Mouse (Mus musculus): ENCODE results near the gene Abca8a. TPM values are rescaled to one million over a fixed set of nuclear protein-coding genes. Genes with fewer than 3 reads are reported as not detected.

Abca8a gene
- total RNA-seq (2021): 10 to 100 TPM; 32.6 to 34.8 TPM
- long read RNA-seq, experiment 1, partial matches to known transcripts: 2 of 3 reads
- long read RNA-seq, experiment 1, other reads (novel, unspliced or antisense): 1 of 3 reads
- long read RNA-seq, experiment 2, full-length matches to known transcripts: 2 of 12 reads
- long read RNA-seq, experiment 2, partial matches to known transcripts: 10 of 12 reads
- long read RNA-seq, experiment 2, other reads (novel, unspliced or antisense): 0 of 12 reads

DNA sequence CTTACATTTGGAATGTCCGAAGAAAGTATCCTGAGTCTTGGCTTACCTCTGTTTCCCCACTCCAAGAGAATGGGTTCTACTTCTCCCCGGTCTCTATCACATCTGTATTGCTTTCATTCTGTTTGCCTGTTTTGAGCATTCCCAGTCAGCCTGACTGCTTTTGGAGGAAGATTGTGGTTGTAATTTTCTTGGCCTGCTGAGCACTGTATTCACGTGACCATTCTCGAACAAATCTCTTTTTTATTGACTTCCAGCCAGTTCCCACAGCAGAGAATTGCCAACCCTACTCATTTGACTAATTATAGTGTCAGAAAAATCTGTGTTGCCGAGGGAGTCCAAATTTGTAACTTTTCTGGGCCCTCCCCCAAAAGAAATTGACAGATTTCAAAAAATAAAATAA, at the start of gene Abca8a:
TSS of gene Abca8a (minus strand) at position 121 of the 400 bp plus-strand sequence.
- DNase-seq (ENCODE audit: low spot score in 2 of 2): no peak

DNA sequence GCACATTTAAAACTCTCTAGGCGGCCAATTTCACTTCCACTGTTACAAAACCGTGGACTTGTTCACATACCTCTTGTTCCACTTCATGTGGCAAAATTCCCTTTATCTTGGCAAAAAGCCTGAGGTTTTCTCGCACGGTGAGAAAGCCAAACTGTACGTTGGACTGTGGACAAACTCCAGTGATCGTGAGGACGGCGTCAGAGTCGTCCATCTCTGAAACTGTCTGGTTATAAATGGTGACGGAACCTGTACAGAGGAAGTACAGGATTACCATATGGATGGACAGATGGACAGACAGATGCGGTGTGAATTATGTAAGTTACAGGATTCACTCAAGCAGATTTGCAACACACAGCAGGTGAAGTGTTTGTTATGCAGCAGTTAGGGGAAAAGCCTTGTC, 49.6 kb upstream of the Abca8a start:
- DNase-seq (ENCODE audit: low spot score in 2 of 2): no peak

DNA sequence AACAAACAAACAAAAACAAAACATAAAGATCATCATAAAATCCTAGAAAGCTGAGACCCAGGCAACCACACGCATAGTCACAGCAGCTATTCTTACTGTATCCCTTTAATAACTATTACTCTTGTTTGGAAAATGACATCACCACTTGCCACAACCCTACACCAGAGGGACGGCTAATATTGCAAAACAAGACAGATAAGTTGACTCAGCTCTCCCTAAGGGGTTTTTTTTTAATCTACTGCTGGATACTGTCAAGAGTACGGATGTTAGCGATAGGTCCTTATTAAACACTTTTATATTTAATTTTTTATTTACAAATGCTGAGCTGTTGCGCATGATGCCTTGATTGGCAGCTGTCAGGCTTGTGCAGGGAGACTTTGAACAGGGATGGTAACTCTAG, 35.0 kb upstream of the Abca8a start:
- no peak for DNase-seq (ENCODE audit: low spot score in 2 of 2)

DNA sequence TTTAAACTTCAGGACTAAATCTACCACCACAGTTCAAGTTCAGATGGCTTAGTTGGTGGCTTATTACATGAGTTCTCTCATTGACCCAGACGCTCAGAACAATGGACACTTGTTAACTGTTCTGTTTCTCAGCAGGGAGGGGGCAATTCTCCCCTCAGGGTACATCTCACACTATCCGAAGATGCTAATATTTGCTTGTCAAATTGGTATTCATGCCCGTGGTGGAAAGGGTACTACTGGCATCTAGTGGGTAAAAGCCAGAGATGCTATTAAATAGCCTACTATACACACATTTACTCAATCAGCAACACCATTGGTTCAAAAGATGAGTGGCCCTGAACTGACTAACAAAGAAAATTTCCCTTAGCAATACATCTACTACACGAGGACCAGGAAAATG, 15.4 kb upstream of the Abca8a start:
- no peak for DNase-seq (ENCODE audit: low spot score in 2 of 2)

DNA sequence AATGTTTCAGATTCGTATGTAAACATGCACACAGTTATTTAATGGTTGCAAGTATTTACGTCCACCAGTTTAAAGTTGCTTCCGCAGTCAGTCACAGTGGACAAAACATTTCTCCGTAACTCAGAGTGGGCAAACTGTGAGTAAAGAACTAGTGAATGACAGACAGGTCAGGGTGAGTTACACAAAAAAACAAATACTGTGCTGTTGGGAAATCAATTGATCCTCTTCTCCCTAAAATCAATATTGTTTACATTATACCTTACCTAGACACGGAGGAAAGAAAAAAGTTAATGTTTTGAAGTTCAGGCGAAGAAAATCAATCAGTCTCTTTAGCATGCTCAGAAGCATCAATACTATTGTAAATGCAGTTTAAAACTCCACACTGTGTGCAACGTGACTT, 5.7 kb upstream of the Abca8a start:
- DNase-seq (ENCODE audit: low spot score in 2 of 2): no peak

DNA sequence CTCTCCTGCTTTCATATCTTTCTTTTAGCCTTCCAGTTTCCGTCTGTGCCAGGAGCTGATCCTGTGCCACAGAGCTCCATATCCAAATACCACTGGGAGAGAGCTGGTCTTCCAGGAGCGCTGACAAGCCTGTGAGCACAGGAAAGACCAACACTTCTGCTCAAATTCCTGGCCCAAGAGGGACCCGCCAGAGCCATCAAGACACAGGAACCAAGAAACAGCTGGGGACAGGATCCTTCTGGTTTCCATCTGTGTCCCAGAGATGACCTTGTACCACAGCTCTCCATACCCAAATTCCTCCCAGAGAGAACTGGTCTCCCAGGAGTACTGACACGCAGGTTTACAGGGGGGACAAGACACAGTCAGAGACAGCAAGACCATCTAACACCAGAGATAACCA, 3.1 kb upstream of the Abca8a start:
- no peak for DNase-seq (ENCODE audit: low spot score in 2 of 2)

DNA sequence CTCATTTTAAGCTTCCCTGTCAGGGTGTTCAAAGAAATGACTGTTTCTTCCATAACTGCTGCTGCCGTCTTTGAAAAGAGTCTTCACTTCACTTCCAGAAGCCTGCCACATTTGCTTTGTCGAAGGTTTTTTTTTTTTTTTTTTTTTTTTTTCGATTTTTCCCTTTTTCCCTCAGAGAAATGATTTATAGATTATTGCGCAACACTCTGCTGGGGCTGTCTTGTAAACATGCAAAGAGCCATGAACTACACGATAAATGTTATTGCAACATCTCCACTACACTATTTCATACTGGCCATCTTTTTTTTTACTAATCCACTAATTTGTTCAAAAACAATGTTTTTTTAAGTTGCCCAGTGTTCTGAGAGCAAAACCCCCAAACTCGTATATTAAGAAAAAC, 1.7 kb upstream of the Abca8a start:
- no peak for DNase-seq (ENCODE audit: low spot score in 2 of 2)

DNA sequence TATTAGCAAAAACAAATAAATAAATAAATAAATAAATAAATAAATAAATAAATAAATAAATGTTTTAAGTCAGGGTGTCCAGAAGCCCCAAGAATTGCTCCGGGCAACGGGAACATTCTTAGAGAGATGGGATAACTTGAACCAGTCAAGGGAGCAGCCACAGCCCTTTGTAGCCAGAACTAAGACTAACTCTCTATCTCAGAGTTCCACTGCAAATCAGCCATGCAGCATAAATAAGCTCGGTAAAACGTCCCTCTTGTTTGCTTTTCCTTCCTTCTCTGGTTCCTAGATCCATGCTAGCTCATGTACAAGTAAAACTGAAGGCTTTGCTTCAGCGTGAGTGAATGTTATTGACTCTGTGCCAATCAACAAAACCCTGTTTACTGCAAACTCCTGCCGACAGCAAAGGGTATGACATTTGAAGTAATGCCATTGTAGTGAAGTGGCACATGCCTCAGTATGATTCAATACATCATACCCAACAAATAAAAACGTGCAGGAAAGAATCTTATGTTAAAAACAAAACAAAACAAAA, 865 bp downstream of the Abca8a start:
- DNase-seq (ENCODE audit: low spot score in 2 of 2): no peak

DNA sequence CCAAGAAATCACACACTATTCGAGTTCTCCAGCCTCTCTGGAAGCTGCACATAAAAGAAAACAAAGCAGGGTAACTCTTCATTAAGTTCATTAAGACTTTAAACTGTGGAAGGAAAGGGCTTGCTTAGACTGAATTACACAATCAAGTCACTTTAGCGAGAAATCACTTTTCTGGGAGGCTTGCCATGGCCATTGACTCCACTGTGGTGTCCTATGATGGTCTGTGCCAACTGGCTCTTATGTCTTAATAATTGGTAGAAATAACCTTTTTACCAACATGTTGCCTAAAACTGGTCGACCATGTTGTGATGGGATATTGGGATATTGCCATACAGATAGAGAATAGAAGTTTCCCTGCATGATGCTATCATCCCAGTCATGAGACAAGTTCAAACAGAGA, 1.5 kb downstream of the Abca8a start:
- DNase-seq (ENCODE audit: low spot score in 2 of 2): no peak

DNA sequence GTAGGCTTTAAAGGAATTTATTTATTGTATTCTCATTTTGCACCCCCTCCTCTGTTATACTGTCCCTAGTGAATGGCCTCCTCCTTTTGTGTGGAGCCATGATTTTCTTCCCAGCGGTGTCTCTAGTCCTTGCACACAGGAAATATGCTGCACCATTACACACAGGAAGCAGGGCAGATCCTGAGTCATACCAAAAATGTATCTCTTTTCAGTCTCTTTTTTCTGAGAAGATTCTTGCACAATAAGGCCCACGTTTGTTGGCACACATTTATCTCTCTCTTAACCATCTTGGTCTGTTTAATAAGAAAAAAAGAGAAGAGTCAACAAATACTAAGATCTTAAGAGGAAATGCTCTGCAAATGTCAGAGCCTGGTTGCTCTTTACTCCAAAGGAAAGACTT, 4.5 kb downstream of the Abca8a start:
- no peak for DNase-seq (ENCODE audit: low spot score in 2 of 2)

DNA sequence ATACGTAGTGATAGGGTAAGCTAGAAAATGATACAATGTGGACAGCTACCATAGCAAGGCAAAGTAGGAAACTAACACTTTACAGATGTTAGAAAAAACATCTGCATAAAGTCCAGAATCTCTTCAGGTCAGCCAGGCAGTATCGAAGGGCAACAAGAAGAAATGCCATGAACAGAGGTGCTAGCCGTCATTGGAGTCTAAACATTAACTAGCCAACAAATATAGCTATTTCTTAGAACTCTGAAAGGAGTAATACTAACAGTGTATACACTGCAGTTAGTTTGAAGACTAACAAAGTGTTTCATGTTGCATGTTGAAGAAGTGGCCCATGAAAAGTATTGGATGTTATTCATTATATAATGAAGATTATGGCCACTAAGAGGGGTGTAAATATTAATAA, 23.6 kb downstream of the Abca8a start:
- DNase-seq (ENCODE audit: low spot score in 2 of 2): no peak

DNA sequence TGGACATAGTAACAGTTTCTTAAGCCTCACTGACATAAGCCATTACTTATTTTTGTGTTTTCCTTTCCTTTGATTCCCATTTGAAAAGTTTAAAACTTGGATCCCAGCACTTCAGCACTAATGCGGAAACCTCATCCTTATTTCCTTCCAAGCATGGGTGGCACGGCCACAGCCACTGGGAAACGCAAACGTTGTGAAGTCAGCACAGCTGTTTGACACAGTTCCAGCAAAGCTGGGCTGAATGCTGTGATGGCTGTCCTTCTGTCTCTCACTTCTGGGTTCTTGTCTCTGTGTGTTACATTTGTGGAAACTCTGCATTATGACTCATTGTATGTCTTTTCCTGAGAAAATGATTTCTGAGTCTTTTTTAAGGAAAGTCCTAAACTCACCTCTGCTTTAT, 34.7 kb downstream of the Abca8a start:
- no peak for DNase-seq (ENCODE audit: low spot score in 2 of 2)

DNA sequence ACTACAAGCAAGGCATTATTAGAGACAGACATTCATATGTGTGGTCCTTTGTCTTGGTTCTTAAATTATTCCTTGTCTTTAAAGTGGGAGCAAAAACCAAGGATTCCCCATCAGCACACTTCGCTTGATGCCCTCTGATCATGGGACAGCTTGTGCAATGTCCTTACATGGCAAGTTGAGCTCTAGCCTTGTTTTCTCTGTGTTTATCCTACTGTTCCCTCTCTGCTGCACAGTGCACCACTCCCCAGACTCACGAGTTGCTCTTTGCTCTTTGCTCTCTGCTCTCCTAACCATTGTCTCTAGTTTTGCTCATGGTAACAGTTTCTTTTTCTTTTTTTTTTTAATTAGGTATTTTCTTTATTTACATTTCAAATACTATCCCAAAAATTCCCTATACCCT, 35.7 kb downstream of the Abca8a start:
- DNase-seq (ENCODE audit: low spot score in 2 of 2): no peak

DNA sequence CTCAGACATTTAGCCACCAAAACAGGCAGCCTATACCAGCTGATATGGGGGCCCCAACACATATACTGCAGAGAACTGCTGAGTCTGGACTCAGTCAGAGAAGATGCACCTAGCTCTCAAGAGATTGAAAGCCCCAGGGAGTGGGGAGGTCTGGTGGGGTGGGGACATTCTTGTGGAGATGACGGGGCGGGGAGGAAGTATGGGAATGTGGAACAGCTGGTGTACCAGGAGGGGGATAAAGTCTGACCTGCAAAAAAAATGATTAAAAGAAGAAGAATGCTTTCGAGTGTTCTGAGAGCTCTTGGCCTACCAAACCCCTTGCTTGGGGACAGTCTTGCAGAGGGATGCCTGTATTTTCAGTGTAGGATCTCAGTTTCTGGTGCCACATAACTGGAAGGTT, 42.1 kb downstream of the Abca8a start:
- DNase-seq (ENCODE audit: low spot score in 2 of 2): no peak

DNA sequence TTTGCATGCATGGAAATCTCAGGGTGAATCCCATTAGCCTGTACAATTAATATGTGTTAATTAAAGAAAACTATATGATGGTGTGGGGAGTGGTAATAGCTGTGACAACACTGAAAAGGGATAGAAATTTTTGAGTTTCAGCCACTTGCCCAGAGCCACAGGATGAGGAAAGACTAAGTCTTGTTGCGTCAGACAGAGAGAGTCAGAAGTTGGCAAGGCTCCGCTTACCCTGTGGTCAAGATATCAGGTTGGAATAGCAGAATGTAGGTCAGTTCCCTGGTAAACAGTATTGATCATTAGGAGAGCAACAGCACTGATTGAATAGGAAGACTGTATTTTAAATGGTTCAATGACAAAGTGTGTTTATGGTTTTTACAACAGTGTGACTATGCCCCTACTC, 58.0 kb downstream of the Abca8a start:
- DNase-seq (ENCODE audit: low spot score in 2 of 2): no peak

DNA sequence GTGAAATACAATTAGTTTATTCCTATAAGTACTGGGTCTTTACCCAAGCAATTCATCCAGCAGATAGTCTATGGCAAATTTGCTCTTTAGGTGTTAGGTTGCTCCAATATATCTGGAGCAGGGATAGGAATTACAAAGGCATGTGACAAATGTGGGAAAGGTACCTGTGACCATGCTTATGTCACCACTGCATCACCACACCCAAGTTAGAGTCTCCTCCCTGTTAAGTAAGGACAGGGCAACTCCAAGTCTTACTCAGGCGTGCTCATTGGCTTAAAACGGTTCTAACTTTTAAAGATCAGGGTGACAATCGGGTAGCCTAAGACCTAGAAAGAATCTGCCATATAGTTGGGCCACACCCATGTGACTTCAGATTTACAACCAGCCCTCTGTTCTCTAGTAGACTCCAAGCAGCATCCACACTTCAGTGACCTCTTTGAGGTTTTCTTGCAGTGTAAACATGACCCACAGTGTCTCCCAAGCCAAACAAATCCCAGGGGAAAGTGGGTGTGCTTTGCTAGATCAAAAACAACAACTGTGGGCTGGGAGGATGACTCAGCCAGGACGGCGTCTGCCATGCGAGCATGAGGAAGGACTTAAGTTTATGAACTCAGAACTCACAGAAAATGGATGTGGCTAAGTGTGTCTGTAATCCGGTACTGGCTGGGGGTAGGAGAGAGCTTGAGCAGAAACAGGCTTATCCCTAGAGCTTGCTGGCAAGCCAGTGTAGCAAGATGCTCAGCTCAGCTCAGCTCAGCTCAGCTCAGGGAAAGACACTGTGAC, 66.7 kb downstream of the Abca8a start:
- DNase-seq (ENCODE audit: low spot score in 2 of 2): no peak

DNA sequence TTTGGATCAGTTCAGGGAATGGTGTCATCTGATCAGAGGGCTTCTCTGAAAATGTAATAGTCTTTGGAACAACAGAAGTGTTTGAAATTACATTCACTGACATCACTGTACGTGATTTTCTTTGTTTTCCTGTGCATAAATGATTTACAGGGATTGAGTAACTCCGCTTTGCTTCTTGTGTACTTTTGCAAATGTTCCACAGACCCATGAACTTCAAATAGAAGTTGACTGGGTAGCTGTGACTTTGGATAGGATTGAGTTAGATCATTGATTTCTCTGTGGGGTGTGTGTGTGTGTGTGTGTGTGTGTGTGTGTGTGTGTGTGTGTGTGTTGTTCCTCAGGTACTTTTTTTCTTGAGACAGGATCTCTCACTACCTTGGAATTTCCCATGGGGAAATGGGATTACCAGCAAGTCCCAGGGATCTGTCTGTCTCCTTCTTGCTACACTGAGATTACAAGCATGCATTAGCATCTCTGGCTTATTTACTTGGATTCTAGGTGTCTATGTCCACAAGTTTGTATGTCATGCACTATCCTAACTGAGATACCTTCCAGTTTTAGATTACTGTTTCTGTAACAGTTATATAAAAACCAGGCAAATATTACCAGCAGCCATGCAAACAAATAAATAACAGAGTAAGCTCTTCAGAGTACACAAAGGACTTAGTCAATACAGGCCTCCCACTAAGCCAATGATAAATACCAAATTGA, 84.8 kb downstream of the Abca8a start:
- DNase-seq (ENCODE audit: low spot score in 2 of 2): no peak

DNA sequence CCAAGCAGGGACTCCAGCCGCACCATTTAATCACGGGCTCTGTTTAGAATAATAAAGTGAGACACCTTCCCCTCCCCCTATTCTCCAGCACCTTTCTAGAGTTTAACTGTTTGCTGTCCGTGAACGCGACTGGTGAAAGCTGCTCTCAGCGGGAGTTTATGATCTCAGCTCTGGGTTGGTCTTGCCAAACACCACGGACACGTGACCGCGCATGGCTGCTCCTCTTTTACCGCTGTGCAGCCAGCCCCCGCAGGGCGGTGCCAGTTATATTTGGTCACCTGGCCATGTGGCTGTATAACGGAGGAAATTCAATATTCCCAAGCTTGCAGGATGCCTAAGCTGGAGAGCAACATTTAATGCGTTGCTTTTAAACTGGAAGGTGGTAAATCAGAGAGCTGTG, 100.2 kb downstream of the Abca8a start, which contains the start of gene Abca8b:
TSS of gene Abca8b (minus strand) at position 222 of the 400 bp plus-strand sequence.
- peak; percentile 30 to 47 for DNase-seq (ENCODE audit: low spot score in 2 of 2)

DNA sequence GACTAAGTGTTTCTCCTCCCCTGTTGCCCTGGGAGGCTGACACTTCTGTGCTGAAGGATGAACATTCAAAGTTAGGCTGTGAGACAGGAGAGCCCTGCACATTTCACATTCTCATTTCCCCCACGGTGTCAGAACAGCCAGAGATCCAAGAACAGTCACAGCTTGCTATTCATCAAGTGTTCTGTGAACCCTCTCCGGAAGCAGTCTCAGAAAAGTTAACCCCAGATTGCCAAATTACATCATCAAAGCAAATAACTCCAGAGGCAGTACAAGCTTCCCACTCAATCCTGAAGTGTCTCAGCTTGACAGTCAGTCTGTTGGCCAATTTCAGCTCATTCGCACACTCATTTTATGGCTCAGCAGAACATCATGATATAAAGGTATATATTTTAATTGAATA, 100.8 kb downstream of the Abca8a start:
- no peak for DNase-seq (ENCODE audit: low spot score in 2 of 2)

DNA sequence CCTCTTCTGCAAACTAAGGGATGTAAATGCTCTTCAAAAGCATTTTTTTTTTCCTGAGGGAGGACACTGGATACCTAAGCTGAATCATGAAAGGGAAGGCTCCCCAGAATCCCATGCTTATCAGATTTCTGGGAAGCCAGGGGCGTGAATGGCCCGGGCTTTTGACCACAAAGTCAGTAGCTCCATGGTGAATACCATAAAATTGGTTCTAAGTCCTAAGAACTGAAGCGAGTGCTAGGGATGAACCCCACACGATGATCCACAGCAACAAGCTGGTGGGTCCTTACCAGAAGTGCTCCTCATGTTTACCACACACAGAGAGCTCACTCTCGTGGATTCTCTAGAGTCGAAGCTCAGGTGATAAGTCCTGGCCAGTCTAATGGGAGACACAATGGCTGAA, 101.8 kb downstream of the Abca8a start:
- no peak for DNase-seq (ENCODE audit: low spot score in 2 of 2)

DNA sequence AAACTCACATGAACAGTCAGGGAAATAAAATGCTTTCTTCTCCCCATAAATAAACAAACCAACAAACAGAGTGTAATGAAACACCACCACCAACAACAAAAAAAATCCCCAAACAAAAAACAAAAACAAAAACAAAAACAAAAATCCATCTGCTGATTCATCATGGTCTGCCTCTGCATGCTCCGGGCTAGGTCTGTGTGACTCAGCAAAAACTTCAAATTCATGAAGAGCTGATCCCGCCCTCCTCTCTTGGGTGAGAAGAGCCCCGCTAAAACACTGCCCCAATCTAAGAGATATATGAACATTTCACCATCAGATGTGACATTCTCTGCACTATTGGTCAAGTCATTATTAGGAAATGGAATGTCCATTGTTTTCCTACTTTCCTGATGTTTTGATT, 104.5 kb downstream of the Abca8a start:
- DNase-seq (ENCODE audit: low spot score in 2 of 2): no peak

DNA sequence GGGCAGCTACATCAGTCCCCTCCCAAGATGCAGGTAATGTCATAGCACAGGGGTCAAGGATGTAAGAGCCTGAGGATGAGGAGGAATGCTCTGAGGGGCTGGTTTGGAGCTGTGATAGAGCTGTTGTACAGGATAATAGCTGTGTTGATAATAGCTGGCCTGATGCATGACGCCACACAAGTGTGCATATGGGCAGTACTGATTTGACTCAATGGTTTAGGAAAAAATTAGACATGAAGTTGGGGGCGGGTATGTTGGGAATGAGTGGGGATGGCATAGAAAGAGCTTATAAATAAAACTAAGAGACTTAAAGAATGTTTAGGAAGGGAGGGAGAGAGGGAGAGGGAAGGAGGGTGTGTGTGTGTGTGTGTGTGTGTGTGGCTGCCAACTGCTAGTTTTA, 105.5 kb downstream of the Abca8a start:
- no peak for DNase-seq (ENCODE audit: low spot score in 2 of 2)

Measured in adrenal gland, postnatal 4 days (tissue).